Mouse (Mus musculus) left cerebral cortex, adult 6 months (tissue): ENCODE results near the gene Zfand4. TPM values are rescaled to one million over a fixed set of nuclear protein-coding genes. Genes with fewer than 3 reads are reported as not detected.

Experiments
- long read RNA-seq, 2 experiments: library from polyadenylated mRNA; unstranded; transcript quantifications; one replicate each; pipeline ENCODE4 v2.0.0; 2019 to 2020
- polyA plus RNA-seq: library from polyadenylated mRNA; unstranded; fragments of <200 nt; fragmentation: Nextera tagmentation; gene quantifications from 2 replicates; pipeline ENCODE4 v1.2.3, GENCODE M21; 2021

Zfand4 gene
- 1.3 and 1.9 TPM in 2 replicates for polyA plus RNA-seq
- long read RNA-seq, experiment 1, transcript Zfand4-209 (9 exons, 3,087 nt) = major isoform, 11 of 33 reads
- long read RNA-seq, experiment 1, partial matches to known transcripts = 4 of 33 reads
- long read RNA-seq, experiment 1, other reads (novel, unspliced or antisense) = 16 of 33 reads
- long read RNA-seq, experiment 2, partial matches to known transcripts = 0 of 1 reads
- long read RNA-seq, experiment 2, other reads (novel, unspliced or antisense) = 1 of 1 reads

DNA sequence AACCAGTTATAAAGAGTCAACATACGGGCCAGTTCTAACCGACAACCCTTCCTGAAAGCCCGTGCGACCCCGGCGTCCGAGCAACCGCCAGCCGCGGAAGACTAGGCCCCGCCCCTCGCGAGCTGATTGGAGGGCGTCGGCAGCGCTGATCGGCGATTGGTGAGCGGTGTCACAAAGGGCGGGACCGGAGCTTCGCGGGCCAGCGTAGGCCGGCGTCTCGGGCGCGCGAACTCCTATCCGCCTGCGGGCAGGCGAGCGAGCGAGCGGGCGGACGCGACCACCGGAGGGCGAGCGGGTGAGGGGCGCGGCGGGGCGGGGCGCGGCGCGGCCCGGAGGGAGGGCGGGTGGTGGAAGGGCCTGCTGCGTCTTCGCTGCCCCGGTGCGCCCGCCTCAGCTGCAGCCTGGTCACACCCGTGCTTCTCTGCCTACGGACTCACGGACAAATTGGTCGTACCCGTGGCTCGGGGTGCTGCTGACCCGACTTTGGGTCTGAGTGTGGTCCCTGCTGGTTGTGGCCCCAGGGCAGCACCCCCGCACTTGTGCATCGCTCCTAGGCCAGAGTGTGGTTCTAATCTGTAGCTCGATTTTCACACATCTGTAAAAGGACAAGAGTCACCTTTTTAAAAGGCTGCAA, at the start of gene Zfand4:
Gene Zfand4 (plus strand): TSS at position 205 of the 634 bp plus-strand sequence.

DNA sequence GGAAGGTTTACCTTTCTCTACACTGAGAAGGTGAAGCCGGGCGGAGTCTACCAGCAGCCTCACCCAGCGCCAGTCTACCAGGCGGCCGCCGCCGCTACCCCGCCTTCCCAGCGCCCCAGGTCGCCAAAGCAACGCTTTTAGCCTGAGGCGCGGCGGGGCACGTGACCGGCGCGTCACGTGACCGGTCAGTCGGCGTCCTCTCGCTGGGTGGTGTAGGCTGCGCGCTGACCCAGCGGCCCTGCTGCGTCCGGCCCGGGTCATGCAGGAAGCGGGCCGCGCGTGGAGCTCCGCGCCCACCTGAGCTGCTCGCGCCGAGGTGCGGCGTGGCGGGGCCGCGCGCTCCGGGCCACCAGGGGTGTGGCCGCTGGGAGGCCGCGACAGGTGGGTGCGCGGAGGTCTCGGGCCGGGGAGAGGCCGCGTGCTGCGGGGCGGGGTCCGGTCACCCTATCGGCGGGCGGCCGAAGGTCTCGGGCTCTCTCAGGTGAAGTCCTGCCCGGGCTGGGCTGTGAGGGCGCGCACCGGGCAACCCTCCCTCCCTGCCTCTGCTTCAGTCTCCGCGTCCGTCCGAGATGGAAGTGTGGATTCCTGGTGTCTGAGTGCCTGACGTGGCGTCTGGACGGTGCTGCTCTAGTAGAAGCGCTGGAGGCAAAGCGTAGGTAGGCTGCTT, 73.9 kb downstream of the Zfand4 start, which contains the start of gene March8:
Gene March8 (plus strand): TSS at position 190 of the 667 bp plus-strand sequence.

Other genes with a start within 250 kb of the Zfand4 start
- gene Tmcc1, start 70.7 kb upstream of the Zfand4 start, polyA plus RNA-seq = 7.5 and 9.9 TPM in 2 replicates
- 25.0 and 29.6 TPM in 2 replicates for gene Washc2, start 56.2 kb upstream of the Zfand4 start, polyA plus RNA-seq
- 12.2 and 26.5 TPM in 2 replicates for gene March8, start 73.8 kb downstream of the Zfand4 start, polyA plus RNA-seq
- 0.44 and 0.45 TPM in 2 replicates for gene Alox5, start 197.0 kb downstream of the Zfand4 start, polyA plus RNA-seq
- gene Olfr211, start 224.9 kb downstream of the Zfand4 start, polyA plus RNA-seq = not detected in 2 replicates
- not detected in 2 replicates for gene Olfr212, start 242.3 kb downstream of the Zfand4 start, polyA plus RNA-seq